Mouse (Mus musculus) right cerebral cortex, postnatal 14 days (tissue): ENCODE measurements at regions not wholly inside any gene's neighbourhood (a gene's known extent, or its start where the extent isn't known, plus 50 kb on each side); places are given as distances from the start of the nearest gene placed in this dataset.

ENCODE experiments used
- DNase-seq: peaks from one replicate; pipeline ENCODE4 v3.0.0; 2022

- DNase-seq: peak; percentile 10
Measured at GRCm38 (mm10) chr2:95891566-95891965, 426.4 kb upstream of the Lrrc4c start.

GRCm38 (mm10) chr2:95905026-95905425 is 412.9 kb upstream of the Lrrc4c start:
- DNase-seq: no peak

GRCm38 (mm10) chr2:95909758-95910157 is 408.2 kb upstream of the Lrrc4c start:
- no peak for DNase-seq

GRCm38 (mm10) chr2:95910160-95910559 is 407.8 kb upstream of the Lrrc4c start:
- DNase-seq: no peak
